Mouse (Mus musculus): ENCODE results near the gene Cdx2.

Gene Cdx2

DNA sequence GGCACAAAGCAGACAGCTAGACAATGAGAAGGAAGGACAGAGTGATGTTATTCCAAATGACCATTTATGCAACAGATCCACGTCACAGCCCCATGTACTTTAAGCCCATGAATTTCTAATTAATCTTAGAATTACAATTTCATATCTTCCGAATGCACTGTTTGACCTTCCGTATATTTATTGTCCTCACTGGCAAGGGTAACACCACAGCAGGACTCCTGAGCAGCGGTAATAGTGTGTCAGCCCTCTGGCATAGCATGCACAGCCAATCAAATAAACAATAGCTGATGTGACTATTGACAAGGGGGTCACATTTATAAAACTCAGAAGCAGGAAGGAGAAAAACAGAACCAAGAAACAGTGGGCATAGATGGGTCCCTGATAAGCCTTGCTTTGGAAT is 46.3 kb downstream of the Cdx2 start:
- no peak for DNase-seq (ENCODE audit: low read depth, low spot score)

DNA sequence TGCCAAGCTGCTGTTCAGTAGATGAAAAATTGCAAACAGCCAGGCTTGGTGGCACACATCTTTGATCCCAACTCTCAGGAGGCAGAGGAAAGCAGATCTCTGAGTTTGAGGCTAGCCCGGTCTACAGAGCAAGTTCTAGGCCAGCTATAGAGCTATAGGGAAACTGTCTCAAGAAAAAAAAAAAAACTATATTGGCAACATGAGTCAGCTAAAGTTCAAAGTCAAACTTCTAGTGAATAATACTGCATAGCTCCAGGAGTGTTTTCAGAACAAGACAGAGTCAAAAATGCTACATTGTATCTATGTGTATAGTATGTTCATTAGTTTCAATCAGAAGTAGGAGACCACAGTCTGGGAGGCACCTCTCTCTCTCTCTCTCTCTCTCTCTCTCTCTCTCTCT is 46.9 kb downstream of the Cdx2 start:
- DNase-seq (ENCODE audit: low read depth, low spot score): no peak

All from R1 (cell line).